Mouse (Mus musculus) hindbrain, embryonic 16.5 days (tissue): Measurements from ENCODE around the gene Macrod2. TPM values are rescaled to one million over a fixed set of nuclear protein-coding genes. Genes with fewer than 3 reads are reported as not detected.

Experiments
- ATAC-seq: fragments of 200-750 bp; cut with Nextera tagmentation; 2 replicates; pipeline ENCODE4 v1.8.0; 2017; ENCODE audit warnings: moderate TSS enrichment, moderate library complexity
- H3K27ac ChIP-seq: fragments of 300-500 bp; sonication (generic); 2 replicates; pipeline ENCODE4 v1.5.1; 2014; ENCODE audit warnings: low read depth, mild to moderate bottlenecking, control low read depth, low read length, moderate library complexity
- H3K27me3 ChIP-seq: fragments of 300-500 bp; sonication (generic); replicated peaks from 2 replicates; pipeline ENCODE4 v1.6.1; 2014; ENCODE audit warnings: low read length; ENCODE audit not compliant: control insufficient read depth, insufficient read depth
- H3K36me3 ChIP-seq: fragments of 300-500 bp; sonication (generic); 2 replicates; pipeline ENCODE4 v1.6.1; 2014; ENCODE audit warnings: mild to moderate bottlenecking, low read length, moderate library complexity, mixed read lengths; ENCODE audit not compliant: control insufficient read depth, insufficient read depth
- H3K4me1 ChIP-seq: fragments of 300-500 bp; sonication (generic); 2 replicates; pipeline ENCODE4 v1.6.1; 2014; ENCODE audit warnings: low read depth, low read length; ENCODE audit not compliant: control insufficient read depth, insufficient read depth
- H3K4me2 ChIP-seq: fragments of 300-500 bp; sonication (generic); 2 replicates; pipeline ENCODE4 v1.6.1; 2014; ENCODE audit warnings: mild to moderate bottlenecking, low read length, control low read depth, moderate library complexity
- H3K4me3 ChIP-seq: fragments of 300-500 bp; sonication (generic); 2 replicates; pipeline ENCODE4 v1.5.1; 2014; ENCODE audit warnings: mild to moderate bottlenecking, low read length, control low read depth, moderate library complexity
- H3K9ac ChIP-seq: fragments of 300-500 bp; sonication (generic); 2 replicates; pipeline ENCODE4 v1.6.1; 2014; ENCODE audit warnings: low read depth, mild to moderate bottlenecking, control low read depth, low read length, moderate library complexity
- H3K9me3 ChIP-seq: fragments of 300-500 bp; sonication (generic); 2 replicates; pipeline ENCODE4 v1.6.1; 2014; ENCODE audit warnings: mild to moderate bottlenecking, low read length, moderate library complexity; ENCODE audit not compliant: control insufficient read depth
- WGBS: fragments of 180-500 bp; shearing (Covaris S2); extraction: QIAGEN DNeasy Blood & Tissue Kit; methylation state at CpG from one replicate; pipeline ENCODE4 v1.1.7; 2014; 5-methylcytosine and 5-hydroxymethylcytosine counted together
- polyA plus RNA-seq: library from polyadenylated mRNA; unstranded; fragments of >200 nt; fragmentation: Nextera tagmentation; extraction: Ambion mirVana; gene quantifications from 2 replicates; pipeline ENCODE4 v1.2.1, GENCODE M21; 2015

The Macrod2 gene
- polyA plus RNA-seq, 1 experiment from 2014 or later: 85.4 TPM

DNA sequence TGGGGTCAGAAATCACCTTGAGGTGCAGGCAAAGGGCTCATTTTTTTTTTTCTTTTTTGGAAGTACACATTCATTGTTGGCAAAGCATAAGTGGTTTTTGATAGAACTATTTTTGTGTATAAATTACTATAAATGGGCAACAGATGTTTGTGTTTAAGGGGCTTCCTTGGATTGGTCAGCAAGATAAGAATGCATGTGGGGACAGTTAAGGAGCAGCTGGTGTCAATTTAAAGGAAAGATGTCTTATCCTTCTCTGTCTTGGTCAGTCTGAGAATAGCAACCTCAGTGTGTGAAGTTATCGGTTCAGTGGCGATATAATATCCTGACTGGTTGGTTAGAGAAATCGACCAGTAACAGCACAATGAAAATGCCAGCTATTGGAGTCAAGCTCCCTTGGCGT is 877.9 kb downstream of the Macrod2 start:
- WGBS: 78% methylated on average over 4 of the region's 4 CpGs
- ATAC-seq: no peak
- Histone ChIP-seq H3K4me1 (no peaks in the 10 kb centered on the region), H3K4me2 (no peak overlapping the region), H3K36me3 (no peaks in the 10 kb centered on the region), H3K27me3 (no peaks in the 10 kb centered on the region), H3K4me3 (no peak overlapping the region), H3K9ac (no peak overlapping the region), H3K9me3 (no peaks in the 10 kb centered on the region), H3K27ac (no peak overlapping the region)

- WGBS: 87% methylated on average over 2 of the region's 2 CpGs
- Histone ChIP-seq H3K36me3 (no peaks in the 10 kb centered on the region), H3K9me3 (no peaks in the 10 kb centered on the region), H3K4me3 (no peak overlapping the region), H3K27ac (no peak overlapping the region), H3K4me1 (no peaks in the 10 kb centered on the region), H3K9ac (no peak overlapping the region), H3K4me2 (no peak overlapping the region), H3K27me3 (no peaks in the 10 kb centered on the region)
- ATAC-seq: no peak
Observed at GRCm38 (mm10) chr2:141274262-141274661, 879.2 kb downstream of the Macrod2 start.

GRCm38 (mm10) chr2:141279130-141279698 is 884.1 kb downstream of the Macrod2 start:
- Histone ChIP-seq H3K9ac (no peak overlapping the region), H3K27me3 (no peaks in the 10 kb centered on the region), H3K4me2 (no peak overlapping the region), H3K4me1 (no peaks in the 10 kb centered on the region), H3K9me3 (no peaks in the 10 kb centered on the region), H3K27ac (no peak overlapping the region), H3K36me3 (no peaks in the 10 kb centered on the region), H3K4me3 (no peak overlapping the region)
- WGBS: 56% methylated on average over 5 of the region's 5 CpGs
- no peak for ATAC-seq

- H3K4me1 ChIP-seq: no peaks in the 10 kb centered on the region
- no peaks in the 10 kb centered on the region for H3K27me3 ChIP-seq
- H3K4me2 ChIP-seq: no peak overlapping the region
- H3K27ac ChIP-seq: no peak overlapping the region
- 90% methylated on average over 1 of the region's 1 CpGs for WGBS
- H3K36me3 ChIP-seq: no peaks in the 10 kb centered on the region
- no peak overlapping the region for H3K9ac ChIP-seq
- H3K4me3 ChIP-seq: no peak overlapping the region
- ATAC-seq: no peak
- no peaks in the 10 kb centered on the region for H3K9me3 ChIP-seq
Observed at GRCm38 (mm10) chr2:141280817-141281216, 885.7 kb downstream of the Macrod2 start.

- Histone ChIP-seq H3K4me3 (no peak overlapping the region), H3K9me3 (no peaks in the 10 kb centered on the region), H3K27me3 (no peaks in the 10 kb centered on the region), H3K27ac (no peak overlapping the region), H3K9ac (no peak overlapping the region), H3K36me3 (no peaks in the 10 kb centered on the region), H3K4me1 (no peaks in the 10 kb centered on the region), H3K4me2 (no peak overlapping the region)
- WGBS: 80% methylated on average over 7 of the region's 7 CpGs
- ATAC-seq: no peak
Observed at GRCm38 (mm10) chr2:141286110-141286747, 891.1 kb downstream of the Macrod2 start.

- Histone ChIP-seq H3K9ac (no peak overlapping the region), H3K4me3 (no peak overlapping the region), H3K4me1 (no peaks in the 10 kb centered on the region), H3K27ac (no peak overlapping the region), H3K4me2 (no peak overlapping the region), H3K9me3 (no peaks in the 10 kb centered on the region), H3K27me3 (no peaks in the 10 kb centered on the region), H3K36me3 (no peaks in the 10 kb centered on the region)
- WGBS: 74% methylated on average over 7 of the region's 7 CpGs
- ATAC-seq: no peak
Observed at GRCm38 (mm10) chr2:141288494-141288893, 893.4 kb downstream of the Macrod2 start.

DNA sequence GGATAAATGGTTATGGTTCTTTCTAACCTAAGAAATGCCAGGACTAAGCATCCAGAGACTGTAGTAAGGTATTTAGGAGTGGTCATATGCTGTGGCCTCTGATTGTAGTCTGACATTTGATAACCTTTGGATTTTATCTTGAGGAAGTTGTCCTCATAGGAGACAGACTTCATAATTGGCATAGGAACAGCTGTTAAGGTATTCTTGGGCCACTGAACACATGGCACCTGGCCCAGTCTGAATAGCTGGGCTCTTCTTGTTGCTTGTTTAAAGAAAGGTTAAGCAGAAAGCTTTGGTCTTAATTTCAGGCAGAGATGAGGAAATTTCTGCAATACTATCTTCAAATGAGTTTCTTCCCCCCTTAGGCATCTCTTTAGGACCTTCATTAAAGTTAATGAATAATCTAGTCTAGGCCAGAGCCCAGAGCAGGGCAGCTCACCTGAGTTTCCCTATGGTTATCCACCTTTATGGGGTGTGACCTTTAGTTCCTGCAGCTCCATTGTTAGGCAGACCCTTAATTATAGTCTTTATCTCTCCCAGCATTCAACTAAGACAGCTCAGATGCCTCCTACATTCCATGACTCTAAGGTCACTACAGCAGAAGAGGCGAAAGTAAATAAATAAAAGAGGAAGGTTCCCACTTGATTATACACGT is 894.1 kb downstream of the Macrod2 start:
- Histone ChIP-seq H3K27me3 (no peaks in the 10 kb centered on the region), H3K36me3 (no peaks in the 10 kb centered on the region), H3K4me1 (no peaks in the 10 kb centered on the region), H3K9me3 (no peaks in the 10 kb centered on the region), H3K9ac (no peak overlapping the region), H3K4me2 (no peak overlapping the region), H3K4me3 (no peak overlapping the region), H3K27ac (no peak overlapping the region)
- no peak for ATAC-seq
- WGBS: 66% methylated on average over 2 of the region's 2 CpGs

DNA sequence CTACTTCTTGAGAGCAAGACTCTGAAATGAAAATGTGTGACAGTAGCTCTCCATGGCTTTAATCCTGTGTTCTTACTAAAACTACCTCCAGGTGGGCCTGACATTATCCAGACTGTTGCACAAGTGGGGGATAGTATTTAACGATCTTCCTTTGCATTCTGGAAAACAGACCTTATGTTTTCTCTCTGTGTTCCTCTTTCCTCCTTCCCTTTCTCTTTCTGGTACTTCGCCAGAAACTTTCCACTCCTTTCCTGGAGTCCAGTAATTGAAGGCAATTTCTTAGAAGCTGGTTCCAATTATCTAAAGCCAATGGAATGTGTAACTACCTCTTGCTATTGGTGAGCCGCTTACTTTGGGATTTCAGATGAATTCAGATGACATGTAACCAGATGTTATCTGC is 897.7 kb downstream of the Macrod2 start:
- Histone ChIP-seq H3K27me3 (no peaks in the 10 kb centered on the region), H3K9ac (no peak overlapping the region), H3K36me3 (no peaks in the 10 kb centered on the region), H3K27ac (no peak overlapping the region), H3K9me3 (no peaks in the 10 kb centered on the region), H3K4me1 (no peaks in the 10 kb centered on the region), H3K4me2 (no peak overlapping the region), H3K4me3 (no peak overlapping the region)
- 65% methylated on average over 3 of the region's 3 CpGs for WGBS
- no peak for ATAC-seq

DNA sequence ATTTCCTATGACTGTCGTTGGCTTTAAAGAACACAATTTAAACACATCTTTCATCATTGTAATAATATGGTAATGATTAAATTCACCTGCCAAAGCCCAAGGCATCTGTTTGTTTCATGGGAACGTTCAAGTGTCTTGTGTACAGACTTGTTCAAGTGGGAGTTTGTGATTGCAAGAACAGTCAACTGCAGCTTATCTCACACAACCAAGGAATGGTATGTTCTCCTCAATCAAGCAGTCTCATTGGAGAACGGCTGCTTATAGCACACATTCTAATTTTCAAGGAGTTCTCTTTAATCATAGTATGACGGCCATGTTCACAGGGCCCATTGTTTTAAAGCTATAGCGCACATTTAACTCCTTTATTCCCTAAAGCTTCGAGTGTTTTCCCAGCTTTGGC is 904.1 kb downstream of the Macrod2 start:
- ATAC-seq: no peak
- H3K4me1 ChIP-seq: no peaks in the 10 kb centered on the region
- no peak overlapping the region for H3K4me3 ChIP-seq
- no peaks in the 10 kb centered on the region for H3K27me3 ChIP-seq
- H3K36me3 ChIP-seq: no peaks in the 10 kb centered on the region
- WGBS: 79% methylated on average over 6 of the region's 6 CpGs
- no peak overlapping the region for H3K4me2 ChIP-seq
- H3K27ac ChIP-seq: no peak overlapping the region
- no peaks in the 10 kb centered on the region for H3K9me3 ChIP-seq
- H3K9ac ChIP-seq: no peak overlapping the region
